Mouse (Mus musculus): ENCODE data around the gene Acsl1.
A peak's percentile ranks its signal among the peaks of the same experiment; 100 is the strongest.

Gene Acsl1

GRCm38 (mm10) chr8:46470792-46471781 lies at the start of gene Acsl1:
Acsl1 (plus strand) TSS chr8:46471037.
- peak; percentile 99 for DNase-seq

GRCm38 (mm10) chr8:46421515-46421914 lies 49.3 kb upstream of the Acsl1 start:
- DNase-seq, result no peak

DNA sequence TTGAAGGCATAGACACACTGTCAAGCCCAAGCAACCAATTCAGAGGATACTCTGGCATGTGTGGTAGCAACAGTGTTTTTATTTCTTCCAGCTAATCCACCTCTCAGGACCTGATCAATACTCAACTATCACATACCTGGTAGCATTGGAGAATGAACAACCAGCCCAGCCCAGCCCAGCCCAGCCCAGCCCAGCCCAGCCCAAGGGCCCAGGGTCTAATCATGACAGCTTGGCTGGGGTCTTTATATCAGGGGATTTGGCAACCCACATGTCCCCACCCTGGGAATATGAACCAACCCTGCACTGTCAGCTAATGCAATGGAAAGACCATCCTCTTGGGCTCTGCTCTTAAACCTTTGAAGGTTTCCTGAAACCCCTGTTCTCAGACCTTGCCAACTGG lies 42.9 kb upstream of the Acsl1 start:
- no peak for DNase-seq

DNA sequence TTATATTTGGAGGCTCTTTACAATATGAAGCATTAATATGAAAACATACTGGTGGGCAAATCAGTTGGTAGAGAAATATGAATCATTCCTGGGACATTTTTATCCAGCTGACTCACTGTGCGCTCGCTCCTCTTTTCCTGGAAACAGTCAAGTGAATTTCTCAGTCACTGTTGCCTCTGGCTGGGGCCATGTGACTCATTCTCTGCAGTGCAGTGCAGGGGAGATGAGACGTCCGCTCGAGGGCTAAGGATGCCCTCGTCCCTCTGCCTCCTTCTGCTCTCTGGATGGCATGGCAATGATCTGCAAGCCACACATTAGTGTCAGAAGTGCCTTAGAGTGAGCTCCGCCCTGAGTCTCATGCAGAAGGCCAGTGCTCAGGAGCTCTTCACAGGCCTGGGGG lies 41.0 kb upstream of the Acsl1 start:
- DNase-seq, result no peak

- DNase-seq, result no peak
Measured at GRCm38 (mm10) chr8:46431921-46432320, 38.9 kb upstream of the Acsl1 start.

- no peak for DNase-seq
Measured at GRCm38 (mm10) chr8:46432581-46432980, 38.3 kb upstream of the Acsl1 start.

GRCm38 (mm10) chr8:46433656-46434055 lies 37.2 kb upstream of the Acsl1 start:
- no peak for DNase-seq

GRCm38 (mm10) chr8:46438491-46438890 lies 32.3 kb upstream of the Acsl1 start:
- no peak for DNase-seq

GRCm38 (mm10) chr8:46445964-46446915 lies 24.6 kb upstream of the Acsl1 start:
- no peak for DNase-seq

- no peak for DNase-seq
Measured at GRCm38 (mm10) chr8:46447334-46447733, 23.5 kb upstream of the Acsl1 start.

GRCm38 (mm10) chr8:46448606-46449005 lies 22.2 kb upstream of the Acsl1 start:
- no peak for DNase-seq

DNA sequence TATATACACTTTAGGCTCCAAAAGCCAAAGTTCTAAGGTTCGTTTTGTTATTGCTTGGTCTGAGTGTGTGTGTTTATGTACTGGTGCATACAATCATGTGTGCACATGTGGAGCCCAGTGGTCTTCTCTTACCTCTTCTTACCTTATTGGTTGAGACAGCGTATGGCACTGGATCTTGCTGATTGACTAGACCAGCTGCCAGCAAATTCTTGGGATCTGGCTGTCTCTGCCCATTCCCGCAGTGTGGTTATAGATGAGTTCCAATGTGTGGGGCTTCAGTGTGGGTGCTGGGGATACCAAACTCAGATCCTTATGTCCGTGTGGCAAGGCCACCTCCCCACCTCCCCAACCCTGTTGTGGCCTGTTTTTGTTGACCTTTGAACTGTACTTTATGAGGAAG lies 21.8 kb upstream of the Acsl1 start:
- DNase-seq, result no peak

DNA sequence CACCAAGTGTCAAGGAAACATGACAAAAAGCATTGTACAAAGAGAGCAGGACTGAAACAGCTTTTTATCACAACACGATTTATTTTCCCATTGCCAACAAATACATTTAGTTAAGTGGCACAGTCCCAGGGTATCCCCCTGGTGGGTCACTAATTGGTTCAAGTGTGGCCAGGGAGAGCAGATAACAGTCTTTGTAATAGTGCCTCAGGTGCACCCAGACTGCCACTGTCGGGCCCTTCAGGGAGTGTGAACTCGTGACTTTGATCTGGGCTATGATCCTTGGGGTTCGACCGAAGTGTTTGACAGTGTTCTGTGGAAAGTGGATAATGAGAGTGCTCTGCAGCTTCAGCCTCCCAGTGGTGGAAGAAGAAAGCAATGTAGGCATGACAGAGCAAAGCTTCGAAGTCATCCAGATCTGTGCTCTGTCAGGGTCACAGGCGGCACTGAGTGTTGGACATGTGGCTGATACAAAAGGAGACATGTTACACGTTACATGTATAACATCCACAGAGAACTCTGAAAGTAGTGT lies 21.1 kb upstream of the Acsl1 start:
- DNase-seq, result no peak

- DNase-seq, result no peak
Measured at GRCm38 (mm10) chr8:46458215-46458811, 12.5 kb upstream of the Acsl1 start.

GRCm38 (mm10) chr8:46468400-46468799 lies 2.4 kb upstream of the Acsl1 start:
- DNase-seq, result no peak

GRCm38 (mm10) chr8:46469071-46469769 lies 1.6 kb upstream of the Acsl1 start:
- no peak for DNase-seq

DNA sequence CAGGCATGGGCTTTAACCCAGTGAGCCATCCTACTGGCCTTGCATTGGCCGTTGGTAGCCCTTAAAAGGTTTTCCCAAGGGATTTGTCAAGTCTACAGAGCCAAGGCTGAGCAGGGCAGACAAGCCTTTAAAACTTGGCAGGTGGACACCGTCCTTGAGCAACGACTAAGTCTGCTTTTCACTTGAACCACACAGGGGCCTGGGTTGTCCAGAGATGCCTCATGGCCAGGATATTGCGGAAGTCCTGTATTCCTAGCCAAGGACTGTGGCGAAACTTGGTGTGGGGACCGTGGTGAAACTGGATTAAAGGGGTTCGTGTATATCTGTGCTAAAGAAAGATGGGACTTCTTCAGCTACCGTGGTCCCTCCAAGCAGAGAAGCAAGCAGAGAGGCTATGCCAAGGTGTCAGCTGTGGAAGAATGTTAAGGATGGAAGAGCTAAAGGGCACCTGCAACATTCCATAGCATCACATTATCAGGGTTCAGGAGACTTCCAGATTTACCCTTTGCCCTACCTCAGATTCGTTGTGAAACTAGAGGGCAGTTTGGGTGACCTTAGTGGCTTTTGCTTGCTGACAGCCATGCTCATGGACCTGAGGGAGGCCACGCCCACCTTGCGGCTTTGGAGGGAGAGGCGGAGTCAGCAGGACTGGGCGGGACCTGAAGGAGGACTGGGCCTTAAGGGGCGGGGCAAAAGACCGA lies 596 bp upstream of the Acsl1 start:
- DNase-seq, result peak in 1 of 2 experiments; percentile 16

GRCm38 (mm10) chr8:46471926-46472485 lies 1.2 kb downstream of the Acsl1 start:
- DNase-seq, result no peak

DNA sequence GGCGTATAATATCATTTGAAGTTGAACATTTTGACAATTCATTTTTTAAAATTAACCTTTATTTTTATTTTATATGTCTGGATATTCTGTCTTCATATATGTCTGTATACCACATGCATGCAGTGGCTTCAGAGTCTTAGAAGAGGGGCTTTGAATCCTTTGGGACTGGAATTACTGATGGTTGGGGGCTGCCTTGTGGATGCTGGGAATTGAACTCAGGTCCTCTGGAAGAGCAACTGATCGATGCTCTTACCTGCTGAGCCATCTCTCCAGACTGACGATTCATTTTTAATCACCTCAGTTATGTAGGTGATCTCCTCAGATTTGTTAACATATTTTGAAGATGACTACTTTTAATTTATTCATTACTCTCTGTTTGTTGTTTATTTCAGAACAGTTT lies 3.3 kb downstream of the Acsl1 start:
- no peak for DNase-seq

- DNase-seq, result no peak
Measured at GRCm38 (mm10) chr8:46474634-46475033, 3.8 kb downstream of the Acsl1 start.

DNA sequence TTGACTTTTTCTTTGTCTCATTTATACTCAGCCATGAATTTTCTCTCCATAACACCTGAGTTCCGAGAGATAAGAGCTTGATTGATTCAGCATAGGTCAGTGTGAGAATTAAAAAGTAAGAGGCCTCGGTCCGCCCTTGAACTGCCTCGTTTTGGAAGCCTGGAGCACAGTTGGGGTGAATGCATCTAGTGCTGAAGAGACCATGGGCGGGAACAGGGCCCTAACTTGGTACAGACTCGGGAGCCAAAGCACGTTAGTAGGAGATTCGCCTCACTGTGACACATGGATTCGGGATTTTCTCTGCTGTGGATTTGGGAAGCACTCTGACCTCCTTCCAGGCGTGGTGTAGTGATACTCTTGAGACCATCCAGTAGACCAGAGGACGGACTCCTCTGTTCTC lies 4.6 kb downstream of the Acsl1 start:
- no peak for DNase-seq

Data from cerebellum, postnatal 10 days (tissue).